Mouse (Mus musculus) B cell, adult 62 days (primary cell): Measurements from ENCODE around the gene 2410004P03Rik. TPM values are rescaled to one million over a fixed set of nuclear protein-coding genes. Genes with fewer than 3 reads are reported as not detected.

ENCODE experiments used
- total RNA-seq: library from RNA; stranded (reverse); gene quantifications from 4 replicates; pipeline ENCODE4 v1.2.4, GENCODE M21; 2023

Gene 2410004P03Rik
- total RNA-seq, result 0.15 to 1.2 TPM (median 0.64 TPM) in 4 replicates

GRCm38 (mm10) chr12:17011100-17011870 is at the start of gene 2410004P03Rik:
Gene 2410004P03Rik (minus strand): TSS chr12:17011727.

DNA sequence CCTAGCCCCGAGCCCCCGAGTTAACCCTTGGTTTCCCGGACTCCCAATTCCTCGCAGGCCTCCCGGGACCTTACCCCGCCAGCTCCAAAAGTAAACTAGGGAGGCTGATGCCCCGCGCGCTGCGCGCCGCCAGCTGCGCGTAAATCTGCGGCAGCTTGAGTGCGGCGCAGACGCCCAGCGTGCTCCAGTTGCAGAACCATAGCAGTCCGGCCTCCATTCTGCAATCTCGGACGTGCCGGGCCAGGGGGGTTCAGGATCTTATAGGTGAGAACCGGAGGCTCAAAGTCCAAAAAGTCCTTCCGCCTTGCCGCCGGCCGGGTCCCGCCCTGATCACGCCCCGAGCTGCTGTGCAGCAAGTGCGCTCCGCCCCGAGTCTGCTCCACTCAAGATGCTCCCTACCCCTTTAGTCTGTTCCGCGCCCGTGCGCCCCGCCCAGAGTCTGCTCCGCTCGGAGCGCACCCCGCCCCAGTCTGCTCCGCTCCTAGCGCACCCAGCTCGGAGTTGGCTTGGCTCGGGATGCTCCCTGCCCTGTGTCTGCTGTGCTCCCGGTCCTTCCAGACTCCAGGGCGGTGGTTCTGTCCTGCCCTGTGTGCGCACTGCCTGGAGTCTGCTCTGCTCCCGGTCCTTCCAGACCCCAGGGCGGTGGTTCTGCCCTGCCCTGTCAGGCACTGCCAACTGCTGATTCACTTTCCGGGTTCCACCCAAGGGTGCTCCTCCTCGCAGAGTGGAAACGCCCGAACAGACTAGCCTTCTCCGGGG is 11.6 kb downstream of the 2410004P03Rik start, which contains the start of gene Pqlc3:
Gene Pqlc3, minus strand, starts transcription at position 670 of the 759 bp plus-strand sequence.

Other genes with a start within 250 kb of the 2410004P03Rik start
- gene Greb1, start 210.8 kb downstream of the 2410004P03Rik start, total RNA-seq, result not detected in 4 replicates
- 6.8 to 8.6 TPM (median 7.9 TPM) in 4 replicates for gene E2f6, start 200.8 kb downstream of the 2410004P03Rik start, total RNA-seq
- gene Rock2, start 116.8 kb downstream of the 2410004P03Rik start, total RNA-seq, result 75.2 to 85.1 TPM (median 81.0 TPM) in 4 replicates
- gene Pqlc3, start 11.3 kb downstream of the 2410004P03Rik start, total RNA-seq, result 13.2 to 16.5 TPM (median 13.5 TPM) in 4 replicates
- gene Kcnf1, start 165.2 kb upstream of the 2410004P03Rik start, total RNA-seq, result 0.13 TPM in 1 of 4 replicates, not detected in the others